Mouse (Mus musculus) embryonic fibroblast, embryonic 13.5 days (primary cell): ENCODE results near the gene Sh3bp2. TPM values are rescaled to one million over a fixed set of nuclear protein-coding genes. Genes with fewer than 3 reads are reported as not detected.

Source experiments
- H3K27ac ChIP-seq: 2 replicates; pipeline ENCODE4 v1.5.1; 2012; ENCODE audit warnings: low read length, control low read depth, inconsistent platforms; ENCODE audit not compliant: insufficient read depth
- H3K4me1 ChIP-seq: 2 replicates; pipeline ENCODE4 v1.6.1; 2011; ENCODE audit warnings: low read length; ENCODE audit not compliant: control insufficient read depth, insufficient read depth
- H3K4me3 ChIP-seq: 2 replicates; pipeline ENCODE4 v1.5.1; 2011; ENCODE audit warnings: mild to moderate bottlenecking, control low read depth, low read length; ENCODE audit not compliant: insufficient read depth
- CTCF ChIP-seq: IDR thresholded peaks from 2 replicates; pipeline ENCODE4 v1.5.1; 2011; ENCODE audit warnings: mild to moderate bottlenecking, control low read depth, low read length, moderate library complexity, borderline replicate concordance; ENCODE audit not compliant: insufficient read depth
- POLR2A ChIP-seq: IDR thresholded peaks from 2 replicates; pipeline ENCODE4 v1.6.1; 2011; ENCODE audit warnings: low read depth, mild to moderate bottlenecking, control low read depth, low read length, moderate library complexity
- polyA plus RNA-seq: library from polyadenylated mRNA; stranded (reverse); fragments of >200 nt; gene quantifications from 2 replicates; pipeline ENCODE4 v1.2.4, GENCODE M21; 2011; ENCODE audit warnings: low read depth; ENCODE audit not compliant: missing spikeins, insufficient read length

Gene Sh3bp2
- polyA plus RNA-seq = 5.4 and 7.1 TPM in 2 replicates

DNA sequence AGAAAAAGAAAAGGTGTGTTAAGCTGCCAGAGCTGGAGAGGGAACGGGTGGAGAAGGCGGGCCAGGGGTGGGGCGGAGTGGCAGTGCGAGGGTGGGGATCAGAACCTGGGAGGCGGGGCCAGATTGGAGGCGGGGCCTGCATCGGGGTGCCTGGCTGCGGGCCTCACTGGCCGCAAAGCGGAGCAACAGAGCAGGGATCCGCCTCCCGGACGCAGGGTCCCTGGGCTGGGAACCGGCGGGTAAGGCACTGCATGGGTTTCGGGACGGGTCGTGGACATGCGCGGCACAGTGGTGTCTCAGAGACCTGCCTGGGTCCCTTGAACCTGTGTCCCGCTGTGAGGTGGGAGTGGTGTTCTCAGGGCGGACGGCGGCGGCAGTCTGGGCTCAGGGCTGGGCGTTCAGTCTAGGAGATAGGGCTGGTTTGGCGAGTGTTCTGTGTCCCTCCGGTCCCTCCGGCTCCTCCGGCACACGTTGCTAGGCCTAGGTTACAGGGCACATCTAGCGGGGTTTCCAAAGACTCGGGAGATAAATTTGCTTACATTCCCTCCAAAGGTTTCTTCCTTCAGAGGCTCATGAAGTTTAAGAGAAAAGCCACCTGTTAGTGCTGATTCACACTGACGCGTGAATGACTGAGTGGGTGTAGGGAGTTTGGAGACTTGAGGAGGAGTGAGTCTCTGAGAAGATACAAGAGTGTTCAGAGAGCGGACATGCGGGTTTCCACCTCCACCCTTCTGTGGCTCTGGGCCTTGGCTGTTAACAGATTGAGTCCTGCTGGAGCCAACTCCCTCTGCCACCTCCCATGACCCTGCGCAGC lies at the start of gene Sh3bp2:
Gene Sh3bp2, plus strand, starts transcription at position 176 of the 814 bp plus-strand sequence.
- H3K4me3 ChIP-seq = peak within 1 kb of the TSS; percentile 50
- H3K27ac ChIP-seq = no peak within 1 kb of the TSS
- TF ChIP-seq CTCF (no peak), POLR2A (peak; percentile 78)
- H3K4me1 ChIP-seq = no peaks in the 10 kb centered on the region

DNA sequence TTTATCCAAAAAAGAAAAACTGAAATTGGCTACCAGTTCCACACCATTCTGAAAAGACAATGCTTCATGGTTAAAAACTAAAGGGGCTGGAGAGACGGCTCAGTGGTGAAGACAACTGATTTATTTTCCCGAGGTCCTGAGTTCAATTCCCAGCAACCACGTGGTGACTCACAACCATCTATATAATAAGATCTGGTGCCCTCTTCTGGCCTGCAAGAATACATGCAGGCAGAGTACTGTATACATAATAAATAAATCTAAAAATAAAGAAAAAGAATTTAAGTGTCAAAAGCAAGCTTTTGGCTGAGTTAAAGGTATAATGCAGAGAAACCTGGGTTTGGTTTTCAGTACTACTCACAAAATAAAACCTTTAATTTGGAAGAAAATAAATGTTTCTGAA lies 44.7 kb upstream of the Sh3bp2 start:
- H3K4me3 ChIP-seq = no peak overlapping the region
- no peak for TF ChIP-seq CTCF
- no peak for TF ChIP-seq POLR2A
- no peaks in the 10 kb centered on the region for H3K4me1 ChIP-seq
- H3K27ac ChIP-seq = no peak overlapping the region

DNA sequence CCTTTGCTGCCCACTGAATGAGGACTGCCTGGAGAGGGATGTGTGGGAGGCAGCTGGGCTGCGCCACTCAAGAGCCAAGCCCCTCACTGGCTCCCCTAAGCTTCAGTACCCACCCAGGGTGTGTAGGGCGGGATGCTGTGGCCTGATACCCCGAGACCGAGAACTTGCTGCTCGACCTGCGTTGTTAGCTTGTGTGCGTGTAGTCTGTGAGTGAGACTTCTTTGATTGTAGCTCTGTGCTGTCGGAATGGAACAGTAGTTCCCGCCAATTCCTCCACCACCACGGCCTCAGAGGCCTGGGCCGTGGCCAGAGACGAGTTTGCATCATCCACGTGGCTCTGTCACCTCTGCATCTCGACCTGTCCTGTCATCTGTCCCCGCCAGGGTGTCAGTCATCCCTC lies 39.9 kb upstream of the Sh3bp2 start:
- H3K4me3 ChIP-seq = no peak overlapping the region
- H3K27ac ChIP-seq = no peak overlapping the region
- TF ChIP-seq CTCF = no peak
- no peak for TF ChIP-seq POLR2A
- no peaks in the 10 kb centered on the region for H3K4me1 ChIP-seq

DNA sequence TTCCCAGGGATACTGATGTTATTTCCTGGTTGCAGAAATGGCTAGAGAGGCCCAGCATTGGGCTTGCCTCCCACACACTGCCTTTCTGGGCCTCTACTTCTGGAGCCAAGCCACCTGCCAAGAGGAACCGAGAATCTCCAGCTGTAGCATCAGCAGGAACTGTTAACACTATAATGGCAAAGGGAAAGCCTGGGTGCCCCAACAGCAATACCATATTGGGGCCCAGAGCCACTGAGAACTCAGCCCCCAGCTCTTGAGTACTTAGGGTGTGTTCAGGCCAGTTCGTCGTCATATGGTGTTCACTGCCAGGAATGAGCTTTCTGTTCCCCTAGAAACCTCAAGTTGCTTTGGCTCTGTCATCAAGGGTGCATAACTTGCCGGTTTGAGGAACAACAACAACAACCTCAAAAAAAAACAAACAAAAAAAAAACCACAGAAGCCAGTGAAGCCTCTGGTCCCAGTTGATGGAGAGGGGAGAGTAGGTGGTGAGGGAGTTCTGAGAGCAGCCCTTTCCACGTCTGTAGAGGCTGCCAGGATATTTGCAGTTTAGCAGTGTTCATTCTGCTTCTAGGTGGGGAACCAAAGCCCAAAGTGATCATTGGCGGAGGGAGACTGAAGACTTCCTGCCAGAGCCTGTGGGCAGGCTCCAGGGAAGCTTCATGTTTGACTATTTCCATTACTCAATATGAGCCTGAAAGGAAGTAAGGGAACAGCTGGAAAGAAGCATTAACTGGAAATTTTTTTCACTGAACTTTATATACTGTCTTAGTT lies 38.1 kb upstream of the Sh3bp2 start:
- TF ChIP-seq POLR2A (no peak), CTCF (no peak)
- Histone ChIP-seq H3K4me1 (no peaks in the 10 kb centered on the region), H3K27ac (no peak overlapping the region), H3K4me3 (no peak overlapping the region)

- Histone ChIP-seq H3K27ac (no peak overlapping the region), H3K4me1 (no peaks in the 10 kb centered on the region), H3K4me3 (no peak overlapping the region)
- TF ChIP-seq POLR2A = no peak
- no peak for TF ChIP-seq CTCF
These were observed 36.8 kb upstream of the Sh3bp2 start for GRCm38 (mm10) chr5:34488741-34489417.

- Histone ChIP-seq H3K4me1 (no peaks in the 10 kb centered on the region), H3K4me3 (no peak overlapping the region), H3K27ac (no peak overlapping the region)
- TF ChIP-seq POLR2A (no peak), CTCF (no peak)
These were observed 36.2 kb upstream of the Sh3bp2 start for GRCm38 (mm10) chr5:34489418-34489787.

- Histone ChIP-seq H3K4me1 (no peaks in the 10 kb centered on the region), H3K4me3 (no peak overlapping the region), H3K27ac (no peak overlapping the region)
- no peak for TF ChIP-seq POLR2A
- no peak for TF ChIP-seq CTCF
These were observed 28.9 kb upstream of the Sh3bp2 start for GRCm38 (mm10) chr5:34496745-34497144.

- TF ChIP-seq POLR2A = no peak
- TF ChIP-seq CTCF = no peak
- no peak overlapping the region for H3K27ac ChIP-seq
These were observed 24.8 kb upstream of the Sh3bp2 start for GRCm38 (mm10) chr5:34500886-34501285.

GRCm38 (mm10) chr5:34501588-34501987 lies 24.1 kb upstream of the Sh3bp2 start:
- TF ChIP-seq POLR2A (no peak), CTCF (no peak)
- H3K4me3 ChIP-seq = no peak overlapping the region
- H3K4me1 ChIP-seq = no peaks in the 10 kb centered on the region
- no peak overlapping the region for H3K27ac ChIP-seq

More at GRCm38 (mm10) chr5:34500886-34501285, 24.8 kb upstream of the Sh3bp2 start:
- Histone ChIP-seq H3K4me1 (no peaks in the 10 kb centered on the region), H3K4me3 (no peak overlapping the region)
